Mouse (Mus musculus): Measurements from ENCODE around the gene Figla.

Figla gene

DNA sequence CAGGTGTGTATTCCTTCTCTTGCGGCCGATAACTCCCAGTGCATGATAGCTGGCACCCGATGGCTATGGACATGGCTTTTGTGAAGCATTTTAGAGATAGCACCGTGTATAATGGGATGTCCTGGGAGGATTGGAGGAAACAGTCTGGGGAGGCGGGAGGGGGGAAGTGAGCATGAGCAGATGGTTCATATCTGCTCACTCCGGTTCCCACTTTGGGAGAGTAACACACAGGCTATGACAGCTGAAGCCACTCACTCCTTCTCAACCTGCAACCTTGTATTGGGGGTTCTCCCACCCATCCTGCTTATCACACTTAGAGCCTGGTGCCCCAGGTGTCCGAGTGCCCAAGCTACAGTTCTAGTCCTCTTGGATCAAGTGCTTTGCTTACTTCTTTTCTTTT is 54.3 kb downstream of the Figla start:
- no peak for DNase-seq

All from embryo, embryonic 11 days (tissue).